Mouse (Mus musculus) myocyte (in vitro differentiated cells): ENCODE data around the gene Mindy4.

Source experiments
- POLR2A ChIP-seq: IDR thresholded peaks from one replicate; pipeline ENCODE4 v1.6.1; 2011; ENCODE audit warnings: low read depth, mild to moderate bottlenecking, control low read depth, moderate library complexity; ENCODE audit not compliant: insufficient read length
- POLR2AphosphoS2 ChIP-seq: IDR thresholded peaks from one replicate; pipeline ENCODE4 v1.6.1; 2011; ENCODE audit warnings: low read depth, control low read depth; ENCODE audit not compliant: insufficient read length
- USF1 ChIP-seq: IDR thresholded peaks from one replicate; pipeline ENCODE4 v1.6.1; 2011; ENCODE audit warnings: low read depth, mild to moderate bottlenecking, control low read depth, moderate library complexity

GRCm38 (mm10) chr6:55173941-55174349 lies 29.2 kb upstream of the Mindy4 start:
- TF ChIP-seq POLR2A = no peak
- no peak for TF ChIP-seq POLR2AphosphoS2
- no peak for TF ChIP-seq USF1
